Comparison of ENCODE assay signal across 12 mouse cellular contexts in genomic region chr9:36822024-36822423, GRCm38 (mm10). TPM values are rescaled to one million over a fixed set of nuclear protein-coding genes. Genes with fewer than 3 reads are reported as not detected.
DNase-seq lines count a peak whose midpoint lies in the region; ATAC-seq and TF ChIP-seq lines count a peak whose summit lies in the region.
"Had no signal": no experiment of that assay in that cellular context is flagged by ENCODE, and none has a peak within 500 bp of the region (broad histone marks: within the 10 kb centered on the region; RNA-seq: fewer than 3 reads in every experiment).

No protein-coding gene starts in this region.

- no peak for DNase-seq in left cerebral cortex, adult 2 months (ENCODE audit: extremely low spot score in 1 of 2, low spot score in 2 of 2)
- no peak for DNase-seq in left cerebral cortex, adult 8-10 months (ENCODE audit: low spot score in 2 of 2)
- DNase-seq in forebrain, embryonic 10.5 days (ENCODE audit: extremely low spot score, low spot score): no peak
- DNase-seq in adrenal gland, postnatal 14 days: no peak
- DNase-seq in thymus, postnatal 0 days (ENCODE audit: low spot score): no peak
- DNase-seq in gastrocnemius, adult 2 months: no peak
- DNase-seq: kidney, adult 2 months; lung, adult 18-20 months; thymus, postnatal 25 days had no signal

- TF ChIP-seq CTCF in left cerebral cortex, adult 2 months (IDR thresholded peaks at IDR 0.05): no peak
- no peak for TF ChIP-seq CTCF in gastrocnemius, adult 2 months (IDR thresholded peaks at IDR 0.05)

- peak; percentile 55 for ATAC-seq in hindbrain, embryonic 16.5 days
- peak; percentile 62 for ATAC-seq in neural tube, embryonic 12.5 days (ENCODE audit: low FRiP score, low read depth)

- peaks cover 30% of the 10 kb centered on the region for H3K4me1 ChIP-seq in forebrain, embryonic 10.5 days
- peaks cover 12% of the 10 kb centered on the region for H3K4me1 ChIP-seq in hindbrain, embryonic 16.5 days (ENCODE audit: control insufficient read depth, insufficient read depth, low read depth, low read length)
- peaks cover 15% of the 10 kb centered on the region for H3K4me1 ChIP-seq in neural tube, embryonic 12.5 days

- H3K27me3 ChIP-seq in forebrain, embryonic 10.5 days (ENCODE audit: poor library complexity, severe bottlenecking): no peaks in the 10 kb centered on the region
- no peaks in the 10 kb centered on the region for H3K27me3 ChIP-seq in hindbrain, embryonic 16.5 days (replicated peaks; ENCODE audit: control insufficient read depth, insufficient read depth, low read length)
- H3K27me3 ChIP-seq in neural tube, embryonic 12.5 days (replicated peaks): no peaks in the 10 kb centered on the region
- H3K27me3 ChIP-seq: CH12.LX had no signal

- H3K9me3 ChIP-seq in forebrain, embryonic 10.5 days: no peaks in the 10 kb centered on the region
- no peaks in the 10 kb centered on the region for H3K9me3 ChIP-seq in hindbrain, embryonic 16.5 days (ENCODE audit: control insufficient read depth, low read length)
- no peaks in the 10 kb centered on the region for H3K9me3 ChIP-seq in neural tube, embryonic 12.5 days

- H3K9ac ChIP-seq in hindbrain, embryonic 16.5 days (ENCODE audit: low read depth, low read length): peak overlapping the region; percentile 39; the same call in 1 of the 2 replicates
- H3K9ac ChIP-seq in neural tube, embryonic 12.5 days: peak overlapping the region; percentile 33; the same call in 1 of the 2 replicates

- H3K36me3 ChIP-seq in forebrain, embryonic 10.5 days (replicated peaks): no peaks in the 10 kb centered on the region
- no peaks in the 10 kb centered on the region for H3K36me3 ChIP-seq in hindbrain, embryonic 16.5 days (ENCODE audit: control insufficient read depth, insufficient read depth, low read length)
- H3K36me3 ChIP-seq in neural tube, embryonic 12.5 days: no peaks in the 10 kb centered on the region

- H3K4me2 ChIP-seq in hindbrain, embryonic 16.5 days (ENCODE audit: low read length): peak overlapping the region; percentile 52
- H3K4me2 ChIP-seq in neural tube, embryonic 12.5 days (replicated peaks): peak overlapping the region; percentile 58

- H3K4me3 ChIP-seq in left cerebral cortex, adult 2 months: peak overlapping the region; percentile 27
- peak overlapping the region; percentile 46 for H3K4me3 ChIP-seq in forebrain, embryonic 10.5 days
- peak overlapping the region; percentile 28 for H3K4me3 ChIP-seq in hindbrain, embryonic 16.5 days (ENCODE audit: low read length)
- H3K4me3 ChIP-seq in neural tube, embryonic 12.5 days: peak overlapping the region; percentile 22
- no peak overlapping the region for H3K4me3 ChIP-seq in gastrocnemius, adult 2 months

- WGBS in forebrain, embryonic 10.5 days: 18% methylated on average over 2 of the region's 2 CpGs
- 7% methylated on average over 2 of the region's 2 CpGs for WGBS in hindbrain, embryonic 16.5 days
- 12% methylated on average over 2 of the region's 2 CpGs for WGBS in neural tube, embryonic 12.5 days

- intact Hi-C loops in left cerebral cortex, adult 2 months (cut with DNase I): no loop called here
- intact Hi-C loops in gastrocnemius, adult 2 months (cut with DNase I): no loop called here

- H3K27ac ChIP-seq in left cerebral cortex, adult 2 months: peak overlapping the region; percentile 92
- H3K27ac ChIP-seq in forebrain, embryonic 10.5 days: peak overlapping the region; percentile 94
- peak overlapping the region; percentile 88 for H3K27ac ChIP-seq in hindbrain, embryonic 16.5 days (ENCODE audit: low read depth, low read length)
- peak overlapping the region; percentile 86 for H3K27ac ChIP-seq in neural tube, embryonic 12.5 days
- H3K27ac ChIP-seq in gastrocnemius, adult 2 months: no peak overlapping the region

RNA-seq across cellular contexts. Expression of gene Fez1, which starts 0.4 kb away (rescaled TPM):
- 100 to 1,000 TPM; 241 to 261 TPM for total RNA-seq in left cerebral cortex, adult 2 months (2021)
- 100 to 1,000 TPM; 256 to 280 (median 266) TPM for total RNA-seq in left cerebral cortex, adult 8-10 months (2022)
- polyA plus RNA-seq in forebrain, embryonic 10.5 days (2016; fragmentation: Nextera tagmentation; extraction: Ambion mirVana): 184 and 186 TPM in 2 replicates
- polyA plus RNA-seq in hindbrain, embryonic 16.5 days (2015; fragmentation: Nextera tagmentation; extraction: Ambion mirVana): 552 and 573 TPM in 2 replicates
- polyA plus RNA-seq in neural tube, embryonic 12.5 days (2016; fragmentation: Nextera tagmentation; extraction: Ambion mirVana): 428 and 435 TPM in 2 replicates
- total RNA-seq in adrenal gland, postnatal 14 days (2021): 4.9 and 11.2 TPM in 2 replicates
- 1.1 and 1.5 TPM in 2 replicates for polyA plus RNA-seq in thymus, postnatal 0 days (2015; fragmentation: Nextera tagmentation; extraction: Ambion mirVana)
- total RNA-seq in gastrocnemius, adult 2 months (2021): 1 to 10 TPM; 4.2 to 4.7 TPM
- total RNA-seq: CH12.LX had no signal

RNA-seq across cellular contexts. Expression of gene Ei24, which starts 24.8 kb away (rescaled TPM):
- 100 to 1,000 TPM; 109 to 111 TPM for total RNA-seq in left cerebral cortex, adult 2 months (2021)
- 100 to 1,000 TPM in 3 of 4 experiments, 10 to 100 TPM in 1; 92.1 to 109 (median 103) TPM for total RNA-seq in left cerebral cortex, adult 8-10 months (2022)
- 101 and 106 TPM in 2 replicates for polyA plus RNA-seq in forebrain, embryonic 10.5 days (2016; fragmentation: Nextera tagmentation; extraction: Ambion mirVana)
- polyA plus RNA-seq in hindbrain, embryonic 16.5 days (2015; fragmentation: Nextera tagmentation; extraction: Ambion mirVana): 125 and 128 TPM in 2 replicates
- polyA plus RNA-seq in neural tube, embryonic 12.5 days (2016; fragmentation: Nextera tagmentation; extraction: Ambion mirVana): 119 and 122 TPM in 2 replicates
- 148 and 151 TPM in 2 replicates for total RNA-seq in adrenal gland, postnatal 14 days (2021)
- polyA plus RNA-seq in thymus, postnatal 0 days (2015; fragmentation: Nextera tagmentation; extraction: Ambion mirVana): 40.8 and 41.6 TPM in 2 replicates
- total RNA-seq in gastrocnemius, adult 2 months (2021): 10 to 100 TPM; 78.2 to 79.3 TPM

RNA-seq across cellular contexts. Expression of gene Stt3a, which starts 54.5 kb away (rescaled TPM):
- 10 to 100 TPM; 70.3 to 77.2 TPM for total RNA-seq in left cerebral cortex, adult 2 months (2021)
- total RNA-seq in left cerebral cortex, adult 8-10 months (2022): 10 to 100 TPM; 69.1 to 89.1 (median 74.0) TPM
- 158 and 173 TPM in 2 replicates for polyA plus RNA-seq in forebrain, embryonic 10.5 days (2016; fragmentation: Nextera tagmentation; extraction: Ambion mirVana)
- polyA plus RNA-seq in hindbrain, embryonic 16.5 days (2015; fragmentation: Nextera tagmentation; extraction: Ambion mirVana): 86.5 and 95.3 TPM in 2 replicates
- polyA plus RNA-seq in neural tube, embryonic 12.5 days (2016; fragmentation: Nextera tagmentation; extraction: Ambion mirVana): 144 and 155 TPM in 2 replicates
- 230 and 253 TPM in 2 replicates for total RNA-seq in adrenal gland, postnatal 14 days (2021)
- 155 and 166 TPM in 2 replicates for polyA plus RNA-seq in thymus, postnatal 0 days (2015; fragmentation: Nextera tagmentation; extraction: Ambion mirVana)
- 10 to 100 TPM; 34.3 to 46.0 TPM for total RNA-seq in gastrocnemius, adult 2 months (2021)

Comparison
In these comparisons a context has a peak if more than half of its experiments do, and no peak if none do; other contexts are left out.
1. RNA of gene Fez1, which starts 0.4 kb away (total RNA-seq): 256 to 280 TPM in left cerebral cortex, adult 8-10 months and 241 to 261 TPM in left cerebral cortex, adult 2 months; 4.9 to 11.2 TPM in adrenal gland, postnatal 14 days and 4.2 to 4.7 TPM in gastrocnemius, adult 2 months; every median in the first group is over 10 times any median in the second.